In the genomic region with DNA sequence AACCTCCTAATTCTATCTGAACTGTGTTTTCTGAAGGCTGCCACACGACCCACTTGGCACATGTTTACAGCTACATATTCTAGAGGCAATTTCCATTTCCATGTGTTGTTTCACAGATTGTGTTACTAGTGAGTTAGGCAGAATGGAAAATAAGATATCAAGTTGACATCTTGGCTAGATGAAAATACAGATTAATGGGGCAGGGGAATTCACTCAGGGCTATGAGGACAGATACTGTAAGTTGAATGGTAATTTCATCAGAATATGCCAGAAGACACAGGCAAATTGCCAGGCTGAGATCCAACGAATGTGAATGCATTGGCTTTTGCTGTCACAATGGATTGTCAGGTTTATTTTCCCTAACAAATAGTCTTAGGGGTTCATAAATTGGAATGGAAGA, we compare ENCODE assay signal across 25 mouse cellular contexts. TPM values are rescaled to one million over a fixed set of nuclear protein-coding genes. Genes with fewer than 3 reads are reported as not detected.
DNase-seq lines count a peak whose midpoint lies in the region; ATAC-seq and TF ChIP-seq lines count a peak whose summit lies in the region.
"Had no signal": no experiment of that assay in that cellular context is flagged by ENCODE, and none has a peak within 500 bp of the region (broad histone marks: within the 10 kb centered on the region; RNA-seq: fewer than 3 reads in every experiment).

No protein-coding gene starts in this region.

- WGBS in hindbrain, postnatal 0 days = 33% methylated on average over 2 of the region's 2 CpGs
- 59% methylated on average over 2 of the region's 2 CpGs for WGBS in hindbrain, embryonic 13.5 days
- 6% methylated on average over 2 of the region's 2 CpGs for WGBS in forebrain, embryonic 16.5 days

- DNase-seq in cerebellum, postnatal 14 days = peak; percentile 35 to 43
- DNase-seq in cerebellum, postnatal 36 days = no peak
- DNase-seq in hindbrain, postnatal 0 days (ENCODE audit: low spot score) = peak; percentile 17
- DNase-seq in MN1 (ENCODE audit: low spot score) = peak; percentile 35
- no peak for DNase-seq in urinary bladder, postnatal 4 days (ENCODE audit: low spot score in 2 of 2)
- no peak for DNase-seq in kidney, adult 8-10 months
- DNase-seq: adrenal gland, adult 8-10 months; cerebellum, adult 11 months; cerebellum, adult 9-10 months; heart, postnatal 10 days; kidney, adult 18-20 months; kidney, postnatal 36 days; liver, embryonic 13.5 days; lung, adult 2 months; lung, postnatal 10 days; retina, postnatal 1 day; right cerebral cortex, postnatal 14 days; thymus, postnatal 4 days had no signal

- no peak overlapping the region for H3K4me3 ChIP-seq in hindbrain, postnatal 0 days (ENCODE audit: low read length)
- no peak overlapping the region for H3K4me3 ChIP-seq in hindbrain, embryonic 13.5 days
- H3K4me3 ChIP-seq in forebrain, embryonic 16.5 days (replicated peaks; ENCODE audit: low read length) = no peak overlapping the region
- H3K4me3 ChIP-seq: heart, embryonic 13.5 days; hindbrain, embryonic 15.5 days; layer of hippocampus, adult 2 months; liver, embryonic 13.5 days had no signal

- H3K27me3 ChIP-seq in hindbrain, postnatal 0 days (ENCODE audit: insufficient read depth, low read length) = no peaks in the 10 kb centered on the region
- H3K27me3 ChIP-seq in hindbrain, embryonic 13.5 days = no peaks in the 10 kb centered on the region
- H3K27me3 ChIP-seq in forebrain, embryonic 16.5 days (replicated peaks; ENCODE audit: control insufficient read depth, insufficient read depth, low read length) = no peaks in the 10 kb centered on the region
- H3K27me3 ChIP-seq: heart, embryonic 13.5 days; hindbrain, embryonic 15.5 days; liver, embryonic 13.5 days had no signal

- no peaks in the 10 kb centered on the region for H3K36me3 ChIP-seq in hindbrain, postnatal 0 days (ENCODE audit: insufficient read depth, low read length)
- H3K36me3 ChIP-seq in hindbrain, embryonic 13.5 days = no peaks in the 10 kb centered on the region
- no peaks in the 10 kb centered on the region for H3K36me3 ChIP-seq in forebrain, embryonic 16.5 days (ENCODE audit: control insufficient read depth, insufficient read depth)
- H3K36me3 ChIP-seq: heart, embryonic 13.5 days; hindbrain, embryonic 15.5 days; liver, embryonic 13.5 days had no signal

- no peak overlapping the region for H3K4me2 ChIP-seq in hindbrain, postnatal 0 days (ENCODE audit: low read depth, low read length)
- H3K4me2 ChIP-seq in hindbrain, embryonic 13.5 days = no peak overlapping the region
- H3K4me2 ChIP-seq in forebrain, embryonic 16.5 days (ENCODE audit: low read length) = no peak overlapping the region
- H3K4me2 ChIP-seq: heart, embryonic 13.5 days; hindbrain, embryonic 15.5 days; liver, embryonic 13.5 days had no signal

- no peak for ATAC-seq in hindbrain, postnatal 0 days
- ATAC-seq in hindbrain, embryonic 13.5 days (ENCODE audit: low FRiP score) = no peak
- peak; percentile 86 for ATAC-seq in forebrain, embryonic 16.5 days
- ATAC-seq: activated CD4-positive, CD25-positive, alpha-beta regulatory T cell, adult 4 months had no signal

- no peaks in the 10 kb centered on the region for H3K4me1 ChIP-seq in hindbrain, postnatal 0 days (ENCODE audit: insufficient read depth, low read length)
- H3K4me1 ChIP-seq in hindbrain, embryonic 13.5 days (replicated peaks) = no peaks in the 10 kb centered on the region
- peaks cover 13% of the 10 kb centered on the region for H3K4me1 ChIP-seq in forebrain, embryonic 16.5 days (replicated peaks; ENCODE audit: control insufficient read depth, insufficient read depth, low read length)
- H3K4me1 ChIP-seq: heart, embryonic 13.5 days had no signal

- H3K27ac ChIP-seq in hindbrain, postnatal 0 days = no peak overlapping the region
- no peak overlapping the region for H3K27ac ChIP-seq in hindbrain, embryonic 13.5 days
- peak overlapping the region; percentile 79 for H3K27ac ChIP-seq in forebrain, embryonic 16.5 days (ENCODE audit: low read length)
- H3K27ac ChIP-seq: heart, embryonic 13.5 days; hindbrain, embryonic 15.5 days; layer of hippocampus, adult 2 months; liver, embryonic 13.5 days had no signal

- no peak for TF ChIP-seq CTCF in hindbrain, postnatal 0 days (IDR thresholded peaks at IDR 0.05; ENCODE audit: low read depth)

- no peak overlapping the region for H3K9ac ChIP-seq in hindbrain, postnatal 0 days (replicated peaks; ENCODE audit: low read length)
- no peak overlapping the region for H3K9ac ChIP-seq in hindbrain, embryonic 13.5 days
- no peak overlapping the region for H3K9ac ChIP-seq in forebrain, embryonic 16.5 days (replicated peaks; ENCODE audit: low read depth, low read length)
- H3K9ac ChIP-seq: heart, embryonic 13.5 days; hindbrain, embryonic 15.5 days; liver, embryonic 13.5 days had no signal

- H3K9me3 ChIP-seq in hindbrain, postnatal 0 days (ENCODE audit: low read length) = no peaks in the 10 kb centered on the region
- no peaks in the 10 kb centered on the region for H3K9me3 ChIP-seq in hindbrain, embryonic 13.5 days
- no peaks in the 10 kb centered on the region for H3K9me3 ChIP-seq in forebrain, embryonic 16.5 days (ENCODE audit: control insufficient read depth, low read length)
- H3K9me3 ChIP-seq: heart, embryonic 13.5 days; hindbrain, embryonic 15.5 days; liver, embryonic 13.5 days had no signal

RNA-seq across cellular contexts. Expression of gene Serp2, which starts 21.2 kb away (rescaled TPM):
- total RNA-seq in hindbrain, postnatal 0 days (2014; rRNA removed) = 125 and 187 TPM in 2 replicates
- 243 and 245 TPM in 2 replicates for polyA plus RNA-seq in hindbrain, postnatal 0 days (2015; fragmentation: Nextera tagmentation; extraction: Ambion mirVana)
- 128 and 133 TPM in 2 replicates for polyA plus RNA-seq in hindbrain, embryonic 13.5 days (2015; fragmentation: Nextera tagmentation; extraction: Ambion mirVana)
- 124 and 163 TPM in 2 replicates for polyA plus RNA-seq in forebrain, embryonic 16.5 days (2015; fragmentation: Nextera tagmentation; extraction: Ambion mirVana)
- total RNA-seq: hematopoietic stem cell, adult 5-6 weeks had no signal

Comparison
In these comparisons a context has a peak if more than half of its experiments do, and no peak if none do; other contexts are left out.
1. DNase-seq: peak in cerebellum, postnatal 14 days (2 of 2), hindbrain, postnatal 0 days (single experiment) and MN1 (single experiment); none in cerebellum, postnatal 36 days (0 of 2), urinary bladder, postnatal 4 days (0 of 2) and kidney, adult 8-10 months (0 of 2).